Mouse (Mus musculus) heart, postnatal 25 days (tissue): ENCODE data around the gene Eaf1. TPM values are rescaled to one million over a fixed set of nuclear protein-coding genes. Genes with fewer than 3 reads are reported as not detected.
A peak's percentile ranks its signal among the peaks of the same experiment; 100 is the strongest.
"Not testable (repeated sequence)": the region's sequence is repeated elsewhere in the genome, so short reads cannot be mapped to it uniquely, and the experiment has no call there.

ENCODE experiments used
- DNase-seq: peaks from one replicate; pipeline ENCODE4 v3.0.0; 2022; ENCODE audit warnings: low spot score
- intact Hi-C: fragments of 180-260 bp; cut with DNase I; formaldehyde crosslinking; loops from one replicate; pipeline ENCODE4 v1.15.1; 2025
- total RNA-seq, 2 experiments: library from RNA; stranded (reverse); gene quantifications; 2 replicates each; pipeline ENCODE4 v1.2.3; 2021

Eaf1 gene
- total RNA-seq = 10 to 100 TPM; 10.7 to 11.4 TPM

DNA sequence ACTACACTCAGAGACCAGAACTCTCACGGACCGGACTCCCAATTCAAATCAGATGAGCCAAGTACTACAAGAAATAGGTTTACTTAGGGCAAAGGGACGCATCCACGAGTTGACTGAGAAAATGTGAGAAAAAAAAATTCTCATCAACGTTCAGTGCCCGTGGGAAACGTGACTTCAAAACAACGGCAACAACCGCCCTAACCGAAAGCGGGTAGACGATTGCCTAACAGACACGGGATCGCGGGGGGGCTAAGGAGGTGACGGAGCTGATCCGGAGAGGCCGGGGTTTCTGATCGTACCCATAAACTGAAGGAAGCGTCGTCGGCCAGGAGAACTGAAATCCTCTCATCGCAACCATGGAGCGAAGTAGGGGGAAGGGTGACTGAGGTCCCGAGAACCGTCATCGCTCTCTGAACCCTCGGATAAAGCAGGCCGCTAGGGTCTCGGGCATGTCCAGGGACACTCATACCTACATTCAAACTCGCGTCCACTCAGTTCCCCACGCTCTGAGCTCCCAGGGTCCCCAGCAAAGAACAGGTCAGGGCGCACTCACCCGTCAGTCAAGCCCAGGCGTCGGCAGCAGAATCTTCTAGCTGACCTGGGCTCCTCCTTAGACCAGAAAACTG is at the start of gene Eaf1:
Gene Eaf1 (plus strand): TSS at position 51 of the 626 bp plus-strand sequence.
- DNase-seq = no peak
- intact Hi-C loops = loop anchor here (10.0 kb wide), 1 partner anchor 590 kb away; the partner anchor contains the start of genes Dph3 and Oxnad1

GRCm38 (mm10) chr14:31448994-31449393 is 45.2 kb upstream of the Eaf1 start:
- intact Hi-C loops = no loop called here

GRCm38 (mm10) chr14:31453946-31454345 is 40.3 kb upstream of the Eaf1 start:
- intact Hi-C loops = not testable (repeated sequence)

More at GRCm38 (mm10) chr14:31448994-31449393, 45.2 kb upstream of the Eaf1 start:
- no peak for DNase-seq

GRCm38 (mm10) chr14:31454849-31455566 is 39.2 kb upstream of the Eaf1 start:
- DNase-seq = no peak
- intact Hi-C loops = no loop called here

More at GRCm38 (mm10) chr14:31453946-31454345, 40.3 kb upstream of the Eaf1 start:
- not testable (repeated sequence) for DNase-seq

GRCm38 (mm10) chr14:31456064-31456721 is 38.0 kb upstream of the Eaf1 start:
- intact Hi-C loops = no loop called here
- DNase-seq = no peak

- DNase-seq = no peak
- intact Hi-C loops = no loop called here
Measured at GRCm38 (mm10) chr14:31458006-31458405, 36.2 kb upstream of the Eaf1 start.

- intact Hi-C loops = loop anchor here (2.0 kb wide), 1 partner anchor 77 kb away; no protein-coding TSS in a partner anchor
- not testable (repeated sequence) for DNase-seq
Measured at GRCm38 (mm10) chr14:31462226-31462625, 32.0 kb upstream of the Eaf1 start.

DNA sequence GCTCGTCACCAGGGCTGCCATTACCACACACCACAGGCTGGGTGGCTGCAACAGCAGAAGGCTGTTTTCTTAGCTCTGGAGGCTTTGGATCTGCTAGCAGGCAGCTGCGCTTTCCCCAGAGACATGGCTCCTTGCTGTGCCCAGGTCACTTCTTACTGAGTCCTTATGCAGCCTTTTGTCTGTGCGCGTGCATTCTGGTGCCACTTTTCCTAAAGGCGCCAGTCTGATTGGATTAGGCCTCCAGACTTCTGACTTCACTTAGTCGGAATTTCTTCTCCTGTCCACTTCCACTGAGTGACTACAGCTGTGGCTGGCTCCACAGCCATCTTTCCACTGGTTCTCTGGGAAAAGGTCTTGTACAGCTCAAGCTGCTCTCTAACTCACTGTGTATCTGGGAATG is 31.3 kb upstream of the Eaf1 start:
- intact Hi-C loops = loop anchor here (2.0 kb wide), 1 partner anchor 78 kb away; no protein-coding TSS in a partner anchor
- peak; percentile 46 for DNase-seq

- intact Hi-C loops = no loop called here
- no peak for DNase-seq
Measured at GRCm38 (mm10) chr14:31464176-31464575, 30.0 kb upstream of the Eaf1 start.

DNA sequence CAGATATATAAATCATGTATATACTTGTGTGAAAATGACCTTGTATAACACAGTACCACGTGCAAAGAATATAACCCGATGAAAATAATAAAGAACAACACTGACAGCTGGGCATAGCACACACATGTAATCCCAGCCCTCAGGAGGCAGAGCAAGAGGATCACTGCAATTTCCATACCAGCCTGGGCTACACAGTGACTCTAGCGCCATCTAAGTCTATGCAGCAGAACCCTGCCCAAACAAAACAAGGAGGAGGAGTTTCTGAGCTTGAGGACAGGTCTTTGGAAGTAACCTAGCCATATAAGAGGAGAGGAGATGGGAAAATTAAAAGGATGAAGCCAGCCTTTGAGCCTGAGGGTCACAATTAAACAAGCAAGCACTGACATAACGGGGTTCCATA is 24.5 kb upstream of the Eaf1 start:
- intact Hi-C loops = loop anchor here (2.0 kb wide), 1 partner anchor 197 kb away; no protein-coding TSS in a partner anchor
- DNase-seq = no peak

GRCm38 (mm10) chr14:31472451-31473061 is 21.6 kb upstream of the Eaf1 start:
- no peak for DNase-seq
- intact Hi-C loops = loop anchor here (2.0 kb wide), 2 partner anchors 86 to 108 kb away; no protein-coding TSS in a partner anchor

- no peak for DNase-seq
- intact Hi-C loops = loop anchor here (2.0 kb wide), 2 partner anchors 86 to 108 kb away; no protein-coding TSS in a partner anchor
Measured at GRCm38 (mm10) chr14:31473297-31473696, 20.9 kb upstream of the Eaf1 start.

- intact Hi-C loops = no loop called here
- no peak for DNase-seq
Measured at GRCm38 (mm10) chr14:31482417-31482816, 11.8 kb upstream of the Eaf1 start.

DNA sequence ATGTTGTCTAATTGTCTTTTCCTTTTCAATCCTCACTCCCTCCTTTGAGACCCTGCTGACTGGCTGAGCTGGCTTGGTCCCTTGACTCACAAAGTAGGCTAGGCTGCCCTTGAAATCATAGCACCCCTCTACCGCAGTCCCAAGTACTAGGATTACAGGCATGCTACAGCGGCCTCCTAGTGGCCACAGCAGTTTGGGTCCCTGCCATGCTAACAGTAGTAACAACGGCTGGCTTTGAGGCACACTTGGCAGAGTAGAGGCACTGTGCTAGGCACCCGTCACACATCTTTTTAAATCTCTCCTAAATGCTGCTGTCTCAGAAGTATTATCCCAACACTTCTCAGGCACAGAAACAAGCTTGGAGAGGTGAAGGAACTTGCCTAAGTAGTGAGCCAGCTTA is 7.7 kb upstream of the Eaf1 start:
- intact Hi-C loops = no loop called here
- DNase-seq = no peak

DNA sequence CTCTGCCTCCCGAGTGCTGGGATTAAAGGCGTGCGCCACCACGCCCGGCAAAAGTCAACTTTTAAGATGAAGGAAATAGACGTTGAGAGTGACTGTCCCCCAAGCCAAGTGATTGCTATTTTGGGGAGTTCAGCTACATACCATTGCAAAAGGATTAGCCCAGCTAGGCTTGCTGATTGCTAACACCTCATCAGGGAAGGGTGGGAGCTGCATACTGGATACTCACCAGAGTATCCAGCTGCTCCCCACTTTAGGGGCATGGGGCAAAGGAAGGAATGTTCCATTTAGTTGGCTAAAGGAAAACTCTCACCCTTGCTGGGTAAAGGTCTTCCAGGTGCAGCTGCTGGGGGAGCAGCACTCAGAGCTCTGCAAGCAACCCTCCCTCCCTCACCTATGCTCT is 6.1 kb upstream of the Eaf1 start:
- DNase-seq = no peak
- intact Hi-C loops = no loop called here

DNA sequence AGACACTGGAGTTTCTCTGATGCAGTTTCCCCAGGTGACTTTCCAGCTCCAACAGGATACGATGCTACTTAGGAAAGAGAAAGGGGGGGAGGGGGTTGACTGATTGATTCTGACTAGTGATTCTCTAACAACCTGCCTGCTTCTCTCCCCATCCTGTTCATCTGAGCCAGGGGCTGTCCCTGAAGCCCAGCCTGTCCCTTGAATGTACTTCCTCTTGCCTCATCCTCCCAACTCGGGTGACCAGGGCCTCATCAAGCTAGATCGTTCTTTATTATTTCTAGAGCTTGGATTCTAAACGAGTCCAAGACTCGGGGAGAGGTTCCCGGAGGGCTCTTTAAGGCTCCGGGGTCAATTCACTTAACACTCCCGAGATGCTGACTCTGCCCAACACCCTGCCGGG is 298 bp upstream of the Eaf1 start:
- intact Hi-C loops = loop anchor here (10.0 kb wide), 1 partner anchor 591 kb away; the partner anchor contains the start of genes Dph3 and Oxnad1
- no peak for DNase-seq

GRCm38 (mm10) chr14:31494975-31495455 is 816 bp downstream of the Eaf1 start, which contains the start of gene Mettl6:
Gene Mettl6, minus strand, starts transcription at chr14:31495040.
- peak; percentile 82 for DNase-seq
- intact Hi-C loops = loop anchor here (10.0 kb wide), 1 partner anchor 590 kb away; the partner anchor contains the start of genes Dph3 and Oxnad1

GRCm38 (mm10) chr14:31495538-31495937 is 1.3 kb downstream of the Eaf1 start:
- DNase-seq = no peak
- intact Hi-C loops = loop anchor here (10.0 kb wide), 1 partner anchor 589 kb away; the partner anchor contains the start of genes Dph3 and Oxnad1

DNA sequence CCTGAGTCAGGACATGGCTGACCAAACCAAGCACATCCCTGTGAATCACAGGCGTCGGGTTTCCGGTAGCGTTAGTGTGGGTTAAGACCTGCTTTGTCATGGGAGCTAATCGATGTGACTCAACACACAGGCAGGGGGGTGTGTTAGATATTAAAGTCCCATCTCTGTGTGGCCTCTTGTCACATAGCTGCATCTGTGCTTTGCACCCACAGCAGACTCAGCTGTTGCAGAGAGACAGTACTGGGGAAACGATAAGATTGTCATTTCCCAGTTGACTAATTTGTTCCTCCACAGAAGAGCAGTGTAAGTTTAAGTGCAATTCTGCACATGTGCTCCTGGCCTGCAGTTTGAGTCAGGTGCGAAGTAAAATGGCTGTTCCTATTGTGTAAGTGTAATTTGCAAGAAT is 2.0 kb downstream of the Eaf1 start:
- no peak for DNase-seq
- intact Hi-C loops = loop anchor here (10.0 kb wide), 1 partner anchor 589 kb away; the partner anchor contains the start of genes Dph3 and Oxnad1
